Mouse (Mus musculus): Measurements from ENCODE around the gene Myt1l. TPM values are rescaled to one million over a fixed set of nuclear protein-coding genes. Genes with fewer than 3 reads are reported as not detected.

Gene Myt1l
- total and polyA plus RNA-seq, 2 experiments from 2014 or later = 114 to 218 TPM

DNA sequence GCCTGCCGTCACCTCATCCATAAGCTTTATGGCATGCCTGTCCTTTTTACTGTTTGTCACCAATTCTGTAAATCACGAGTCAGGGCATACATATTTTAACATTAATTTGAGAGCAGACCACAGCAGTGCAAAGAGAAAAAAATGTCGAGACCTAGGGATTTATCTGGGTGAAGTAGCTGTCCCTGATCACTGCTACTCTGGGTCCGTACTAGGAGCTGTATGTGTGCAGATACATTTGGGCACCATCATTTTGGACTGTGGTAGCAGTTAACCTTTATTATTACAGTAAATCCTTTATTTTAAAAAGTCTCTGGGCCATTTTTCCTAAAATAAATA lies 261.8 kb downstream of the Myt1l start:
- ATAC-seq = no peak; the same call in 1 of the 2 replicates

DNA sequence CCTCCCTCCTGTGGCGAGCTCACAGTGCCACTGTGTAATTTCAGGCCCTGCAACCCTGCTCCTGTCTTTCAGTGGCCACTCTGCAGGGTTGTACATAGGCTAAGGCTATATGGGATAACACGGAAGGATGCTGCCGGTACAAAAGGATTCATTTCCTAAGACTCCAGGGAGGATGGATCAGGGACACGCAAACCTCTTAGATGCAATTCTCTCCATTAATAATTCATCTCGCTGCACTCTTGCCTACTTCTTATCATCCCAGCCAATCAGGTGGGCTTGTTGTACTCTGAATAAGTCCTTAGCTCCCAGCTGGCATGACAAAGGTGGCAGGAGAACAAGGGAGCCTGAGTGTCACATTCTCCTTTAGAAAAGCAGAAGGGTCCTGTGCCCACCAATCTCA lies 264.8 kb downstream of the Myt1l start:
- Histone ChIP-seq H3K27me3 (ENCODE audit: insufficient read depth, low read length) (no peaks in the 10 kb centered on the region), H3K9ac (no peak overlapping the region), H3K27ac (ENCODE audit: low read depth, low read length) (no peak overlapping the region), H3K9me3 (ENCODE audit: low read length) (no peaks in the 10 kb centered on the region), H3K4me2 (ENCODE audit: low read depth) (no peak overlapping the region), H3K36me3 (ENCODE audit: insufficient read depth) (peaks cover 4% of the 10 kb centered on the region), H3K4me3 (ENCODE audit: low read depth, low read length) (no peak overlapping the region), H3K4me1 (ENCODE audit: insufficient read depth) (peaks cover 18% of the 10 kb centered on the region)
- DNase-seq (no peak), ATAC-seq (no peak)
- 84% methylated on average over 5 of the region's 5 CpGs for WGBS
- no peak for TF ChIP-seq CTCF (IDR thresholded peaks at IDR 0.05; ENCODE audit: low read depth)

More for the DNA sequence above, 261.8 kb downstream of the Myt1l start:
- DNase-seq = no peak
- Histone ChIP-seq H3K4me2 (ENCODE audit: low read depth) (peak overlapping the region; percentile 31), H3K4me1 (ENCODE audit: insufficient read depth) (peaks cover 25% of the 10 kb centered on the region), H3K27ac (ENCODE audit: low read depth, low read length) (peak overlapping the region; percentile 88), H3K4me3 (ENCODE audit: low read depth, low read length) (no peak overlapping the region), H3K9ac (peak overlapping the region; percentile 32; the same call in 1 of the 2 replicates), H3K9me3 (ENCODE audit: low read length) (no peaks in the 10 kb centered on the region), H3K36me3 (ENCODE audit: insufficient read depth) (peaks cover 6% of the 10 kb centered on the region), H3K27me3 (ENCODE audit: insufficient read depth, low read length) (no peaks in the 10 kb centered on the region)
- WGBS = 14% methylated on average over 4 of the region's 4 CpGs
- no peak for TF ChIP-seq CTCF (IDR thresholded peaks at IDR 0.05; ENCODE audit: low read depth)

DNA sequence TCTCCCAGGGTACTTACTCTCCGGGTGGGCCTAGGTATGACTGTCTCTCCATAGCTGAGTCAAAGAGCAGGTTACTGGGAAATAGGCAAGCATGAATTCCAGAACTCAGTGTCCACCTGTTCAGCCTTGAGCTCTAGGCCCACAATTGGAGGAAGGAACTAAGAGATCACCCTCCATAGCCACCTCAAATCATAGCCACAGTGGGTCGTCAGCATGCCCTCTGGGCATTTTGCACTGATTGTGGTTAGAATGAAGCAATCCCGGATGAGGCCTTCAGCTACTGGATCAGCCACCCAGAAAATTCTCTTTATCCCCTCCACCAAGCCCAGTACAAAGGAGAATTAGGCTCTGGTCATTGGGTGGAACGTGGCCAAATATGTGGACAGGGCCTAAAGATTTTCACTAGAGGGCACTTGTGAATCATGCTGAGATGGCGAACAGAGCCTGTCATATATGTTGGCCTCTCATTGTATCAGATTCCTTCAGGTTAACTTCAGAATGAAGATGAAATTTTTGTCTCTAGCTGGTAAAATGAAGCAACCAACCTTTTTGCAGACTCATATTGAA lies 267.0 kb downstream of the Myt1l start:
- no peak for DNase-seq
- peak; percentile 32; the same call in 1 of the 2 replicates for TF ChIP-seq CTCF (IDR thresholded peaks at IDR 0.05; ENCODE audit: low read depth)
- Histone ChIP-seq H3K27me3 (ENCODE audit: insufficient read depth, low read length) (no peaks in the 10 kb centered on the region), H3K27ac (ENCODE audit: low read depth, low read length) (no peak overlapping the region), H3K9ac (no peak overlapping the region), H3K4me2 (ENCODE audit: low read depth) (no peak overlapping the region), H3K4me3 (ENCODE audit: low read depth, low read length) (no peak overlapping the region), H3K36me3 (ENCODE audit: insufficient read depth) (peaks cover 9% of the 10 kb centered on the region), H3K4me1 (ENCODE audit: insufficient read depth) (no peaks in the 10 kb centered on the region), H3K9me3 (ENCODE audit: low read length) (no peaks in the 10 kb centered on the region)
- 32% methylated on average over 5 of the region's 5 CpGs for WGBS
- ATAC-seq = no peak

DNA sequence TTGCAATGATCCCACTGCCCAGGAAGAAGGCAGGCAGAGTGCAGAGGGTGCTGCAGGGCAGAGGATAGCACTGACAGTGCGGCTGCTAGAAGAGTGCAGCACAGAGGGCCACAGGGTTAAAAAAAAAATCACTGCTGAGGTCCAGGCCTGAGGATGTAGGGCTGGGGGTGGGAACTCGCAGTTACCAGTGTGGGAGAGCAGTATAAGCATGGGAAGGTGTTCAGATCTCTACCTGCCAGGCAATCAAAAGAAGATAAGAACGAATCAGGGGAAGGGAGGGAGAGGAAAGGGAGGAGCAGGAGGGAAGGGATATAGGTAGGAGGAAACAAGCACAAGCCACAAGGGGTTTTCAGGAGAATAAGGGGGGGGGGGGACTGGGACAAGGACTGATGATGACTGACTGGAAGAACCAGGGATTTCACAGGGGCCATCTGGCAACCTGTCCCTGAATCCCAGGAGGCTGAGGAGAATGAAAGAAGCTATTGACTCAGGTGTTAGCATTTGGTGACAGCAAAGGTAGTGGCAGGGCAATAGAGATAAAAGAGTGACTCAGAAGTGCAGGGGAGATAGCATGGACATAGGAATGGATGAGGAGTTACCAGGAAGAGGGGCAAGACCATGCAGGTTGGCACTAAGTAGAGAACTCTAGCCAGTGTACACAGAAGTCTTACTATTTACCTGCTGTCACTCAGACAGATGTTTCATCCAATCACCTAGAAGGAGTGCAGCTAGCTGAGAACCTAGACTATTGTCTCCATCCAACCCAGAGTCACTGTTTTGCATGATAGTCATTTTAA lies 270.6 kb downstream of the Myt1l start:
- DNase-seq (no peak), ATAC-seq (no peak)
- no peaks in the 10 kb centered on the region for H3K4me1 ChIP-seq (ENCODE audit: insufficient read depth)
- peaks cover 12% of the 10 kb centered on the region for H3K36me3 ChIP-seq (ENCODE audit: insufficient read depth)
- H3K27me3 ChIP-seq (ENCODE audit: insufficient read depth, low read length) = no peaks in the 10 kb centered on the region
- H3K4me2 ChIP-seq (ENCODE audit: low read depth) = no peak overlapping the region
- H3K27ac ChIP-seq (ENCODE audit: low read depth, low read length) = no peak overlapping the region
- H3K9ac ChIP-seq = no peak overlapping the region
- TF ChIP-seq CTCF (IDR thresholded peaks at IDR 0.05; ENCODE audit: low read depth) = no peak
- WGBS = 71% methylated on average over 3 of the region's 3 CpGs
- H3K4me3 ChIP-seq (ENCODE audit: low read depth, low read length) = no peak overlapping the region
- no peaks in the 10 kb centered on the region for H3K9me3 ChIP-seq (ENCODE audit: low read length)

DNA sequence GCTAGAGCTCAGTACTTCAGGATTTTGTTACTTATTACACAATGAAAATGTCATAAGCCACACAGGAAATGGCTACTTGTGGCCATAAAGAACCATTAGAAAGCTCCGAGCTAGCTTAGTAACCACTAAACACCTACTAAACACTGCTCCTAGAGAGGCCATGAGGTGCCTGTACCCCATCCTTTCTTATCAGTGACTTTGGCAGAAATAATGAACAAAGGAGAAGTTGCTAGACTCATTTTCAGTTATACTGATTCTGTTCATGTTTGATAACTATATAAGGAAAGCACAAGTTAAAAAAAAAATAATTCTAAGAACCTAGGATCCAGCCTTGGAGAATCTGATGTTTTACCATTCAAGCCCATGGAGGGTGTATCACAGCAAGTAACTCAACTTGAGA lies 278.2 kb downstream of the Myt1l start:
- no peak overlapping the region for H3K4me3 ChIP-seq (ENCODE audit: low read depth, low read length)
- H3K4me2 ChIP-seq (ENCODE audit: low read depth) = no peak overlapping the region
- DNase-seq (no peak), ATAC-seq (no peak)
- no peak overlapping the region for H3K9ac ChIP-seq
- no peak for TF ChIP-seq CTCF (IDR thresholded peaks at IDR 0.05; ENCODE audit: low read depth)
- no peaks in the 10 kb centered on the region for H3K27me3 ChIP-seq (ENCODE audit: insufficient read depth, low read length)
- peaks cover 20% of the 10 kb centered on the region for H3K36me3 ChIP-seq (ENCODE audit: insufficient read depth)
- no peak overlapping the region for H3K27ac ChIP-seq (ENCODE audit: low read depth, low read length)
- no peaks in the 10 kb centered on the region for H3K4me1 ChIP-seq (ENCODE audit: insufficient read depth)
- 81% methylated on average over 1 of the region's 1 CpGs for WGBS
- H3K9me3 ChIP-seq (ENCODE audit: low read length) = no peaks in the 10 kb centered on the region

DNA sequence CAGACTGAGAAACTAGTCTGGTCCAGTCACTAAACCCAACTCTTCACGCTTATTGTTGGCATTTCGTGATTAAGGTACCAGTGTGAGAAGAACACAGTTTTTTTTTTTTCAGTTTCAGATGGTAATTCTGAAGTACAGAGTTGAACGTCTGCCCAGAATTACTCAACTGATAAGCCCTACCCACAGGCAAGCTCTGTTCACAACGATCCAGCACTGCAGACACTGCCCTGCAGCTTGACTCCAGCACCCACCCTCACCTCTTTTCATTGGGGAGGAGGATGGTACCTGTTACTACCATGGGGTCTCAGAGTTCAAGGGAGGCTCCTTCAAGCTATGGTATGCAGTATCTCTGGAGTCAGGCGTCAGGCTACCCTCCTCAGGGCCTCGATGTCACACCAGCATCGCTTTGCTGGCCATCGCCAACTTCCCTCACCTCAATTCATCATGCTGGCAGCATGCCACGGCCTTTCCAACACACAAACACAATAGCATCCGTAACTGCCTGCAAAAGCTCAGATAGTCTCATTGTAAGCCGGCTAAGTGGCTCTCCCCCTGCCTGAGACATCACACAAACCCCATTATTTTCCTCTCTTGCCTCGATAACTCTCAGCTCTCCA lies 281.5 kb downstream of the Myt1l start:
- no peaks in the 10 kb centered on the region for H3K27me3 ChIP-seq (ENCODE audit: insufficient read depth, low read length)
- H3K27ac ChIP-seq (ENCODE audit: low read depth, low read length) = no peak overlapping the region
- no peak for TF ChIP-seq CTCF (IDR thresholded peaks at IDR 0.05; ENCODE audit: low read depth)
- WGBS = 20% methylated on average over 12 of the region's 12 CpGs
- H3K36me3 ChIP-seq (ENCODE audit: insufficient read depth) = peaks cover 17% of the 10 kb centered on the region
- H3K9me3 ChIP-seq (ENCODE audit: low read length) = no peaks in the 10 kb centered on the region
- H3K4me3 ChIP-seq (ENCODE audit: low read depth, low read length) = no peak overlapping the region
- DNase-seq (no peak), ATAC-seq (peak; percentile 23; the same call in 1 of the 2 replicates)
- H3K4me1 ChIP-seq (ENCODE audit: insufficient read depth) = no peaks in the 10 kb centered on the region
- H3K9ac ChIP-seq = no peak overlapping the region
- H3K4me2 ChIP-seq (ENCODE audit: low read depth) = no peak overlapping the region

DNA sequence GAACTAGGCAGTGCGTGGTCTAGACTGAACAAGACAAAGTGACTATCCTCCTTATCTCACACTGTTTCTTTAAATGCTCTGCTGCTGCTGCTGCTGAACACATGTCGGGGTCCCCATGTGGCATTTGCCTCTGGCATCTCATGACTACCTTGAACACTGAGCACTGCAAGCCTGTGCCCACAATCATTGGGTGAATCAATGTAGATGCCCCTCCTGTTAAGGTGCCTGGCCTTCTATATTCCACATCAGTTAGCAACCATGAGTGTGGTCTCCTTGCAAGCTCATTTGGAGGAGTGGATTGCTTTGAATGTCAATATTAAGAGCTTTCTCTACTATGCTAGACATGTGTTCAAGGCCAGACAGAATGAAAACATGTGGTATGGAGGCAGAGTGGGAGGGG lies 287.3 kb downstream of the Myt1l start:
- DNase-seq (no peak), ATAC-seq (no peak)
- WGBS = 76% methylated on average over 2 of the region's 2 CpGs
- Histone ChIP-seq H3K4me1 (ENCODE audit: insufficient read depth) (peaks cover 7% of the 10 kb centered on the region; the same call in 1 of the 2 replicates), H3K36me3 (ENCODE audit: insufficient read depth) (peaks cover 20% of the 10 kb centered on the region), H3K4me2 (ENCODE audit: low read depth) (no peak overlapping the region), H3K9me3 (ENCODE audit: low read length) (no peaks in the 10 kb centered on the region), H3K4me3 (ENCODE audit: low read depth, low read length) (no peak overlapping the region), H3K27ac (ENCODE audit: low read depth, low read length) (no peak overlapping the region), H3K9ac (no peak overlapping the region), H3K27me3 (ENCODE audit: insufficient read depth, low read length) (no peaks in the 10 kb centered on the region)
- TF ChIP-seq CTCF (IDR thresholded peaks at IDR 0.05; ENCODE audit: low read depth) = no peak
